Mouse (Mus musculus): ENCODE results near the gene Birc7. TPM values are rescaled to one million over a fixed set of nuclear protein-coding genes. Genes with fewer than 3 reads are reported as not detected.

Gene Birc7
- total RNA-seq, 2 experiments from 2014 or later = not detected

DNA sequence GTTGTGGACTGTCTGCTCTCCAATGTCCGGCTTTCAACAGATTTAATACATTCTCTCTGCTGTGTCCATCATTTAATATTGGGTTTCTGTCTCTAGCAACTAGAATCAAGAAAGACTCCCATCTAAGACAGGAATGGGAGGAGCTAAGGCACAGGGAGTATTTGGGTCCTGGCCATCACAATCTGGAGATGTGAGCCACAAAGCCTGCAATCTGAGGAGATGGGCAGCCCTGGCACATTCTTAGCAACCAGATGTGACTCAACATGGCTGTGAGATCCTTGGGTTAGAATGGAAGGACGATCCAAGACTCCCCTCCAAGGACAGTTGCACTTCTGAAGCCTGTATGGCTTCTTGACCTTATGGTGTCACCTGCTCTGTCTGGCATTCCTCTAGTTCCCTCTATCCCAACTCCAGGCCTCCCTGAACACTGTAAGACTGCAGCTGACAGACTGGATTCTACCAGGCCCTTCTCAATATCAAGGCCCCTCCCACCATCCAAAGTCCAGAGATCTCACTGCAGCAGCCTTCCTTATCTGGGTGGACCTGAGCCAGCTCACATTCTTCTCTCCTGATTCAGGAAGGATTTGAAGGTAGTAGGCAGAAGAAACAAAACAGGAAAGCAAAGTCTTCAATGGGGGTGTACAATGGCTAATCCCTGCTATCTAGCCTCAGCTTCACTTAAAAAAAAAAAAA is 33.9 kb downstream of the Birc7 start:
- no peak for ATAC-seq (replicated peaks; ENCODE audit: low FRiP score, poor library complexity, severe bottlenecking)

DNA sequence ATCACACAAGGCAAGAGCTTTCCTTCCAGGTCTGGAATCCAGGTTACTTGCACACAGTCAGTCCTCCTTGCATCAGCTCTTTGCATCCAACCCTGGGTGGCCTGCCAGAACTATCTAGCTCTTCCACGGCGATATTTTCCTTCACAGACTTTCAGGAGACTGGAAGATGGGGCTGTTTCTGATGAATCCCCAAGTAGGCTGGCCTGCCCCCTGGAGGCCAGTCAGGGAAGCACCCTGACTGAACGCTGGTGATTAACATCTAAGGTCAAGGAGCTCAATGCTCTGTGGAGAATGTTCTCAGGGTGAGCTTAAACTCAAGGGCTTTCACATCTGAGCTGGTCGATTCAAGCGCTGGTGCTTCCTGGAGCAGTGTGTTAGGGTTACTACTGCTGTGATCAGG is 35.1 kb downstream of the Birc7 start:
- ATAC-seq (replicated peaks; ENCODE audit: low FRiP score, poor library complexity, severe bottlenecking) = peak; percentile 63

GRCm38 (mm10) chr2:180966092-180966882 is 37.5 kb downstream of the Birc7 start:
- no peak for ATAC-seq (replicated peaks; ENCODE audit: low FRiP score, poor library complexity, severe bottlenecking)

DNA sequence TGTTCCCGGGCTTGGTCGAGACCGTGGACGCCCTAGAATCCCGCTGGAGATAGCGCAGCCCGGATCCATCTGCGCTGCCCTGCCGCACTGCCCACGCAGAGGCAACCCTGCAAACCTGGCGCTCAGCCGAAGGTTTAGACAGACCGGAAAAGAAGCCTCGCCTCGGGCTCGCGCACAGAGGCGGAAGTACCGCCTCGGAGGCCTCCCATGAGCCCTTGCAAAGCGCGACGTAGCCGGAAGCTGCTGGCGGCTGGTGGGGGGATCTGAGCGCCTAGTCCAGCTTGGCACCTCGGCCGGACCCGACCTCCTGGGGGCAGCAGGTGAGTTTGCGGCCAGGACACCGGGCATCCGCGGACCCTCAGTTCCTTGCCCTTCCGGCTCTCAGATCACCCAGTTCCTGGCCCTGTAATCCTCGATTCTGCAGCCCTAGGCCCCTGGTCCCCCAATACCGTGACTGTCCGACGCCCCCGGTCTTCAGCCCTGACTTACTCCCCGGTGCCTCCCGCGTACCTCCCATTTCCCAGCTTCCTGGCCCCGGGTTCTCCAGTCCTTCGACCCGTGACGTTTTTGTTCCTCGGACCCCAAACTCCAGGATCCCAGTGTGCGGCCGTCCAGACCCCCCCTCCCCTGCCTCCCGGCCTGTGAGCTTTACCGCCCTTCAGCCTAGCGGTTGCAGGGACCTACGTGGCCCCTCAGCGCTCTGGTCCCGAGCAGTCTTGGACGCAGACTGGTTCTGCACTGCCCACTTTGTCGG is 38.4 kb downstream of the Birc7 start, which contains the start of gene Arfgap1:
Gene Arfgap1, plus strand, starts transcription at position 216 of the 754 bp plus-strand sequence.
- peak; percentile 94 for ATAC-seq (replicated peaks; ENCODE audit: low FRiP score, poor library complexity, severe bottlenecking)

DNA sequence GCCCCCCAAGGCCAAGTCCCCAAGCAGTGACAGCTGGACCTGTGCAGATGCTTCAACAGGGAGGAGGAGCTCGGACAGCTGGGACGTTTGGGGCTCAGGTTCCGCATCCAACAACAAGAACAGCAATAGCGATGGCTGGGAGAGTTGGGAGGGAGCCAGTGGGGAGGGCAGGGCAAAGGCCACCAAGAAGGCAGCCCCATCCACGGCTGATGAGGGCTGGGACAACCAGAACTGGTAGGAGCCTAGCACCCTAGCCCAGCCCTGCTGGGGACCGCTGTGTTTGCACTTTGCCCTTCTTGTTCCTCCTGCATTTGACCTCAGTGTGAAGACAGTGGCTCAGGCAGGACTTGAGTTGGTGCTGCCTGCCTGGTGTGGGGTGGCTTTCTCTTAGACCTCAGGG is 52.3 kb downstream of the Birc7 start:
- ATAC-seq (replicated peaks; ENCODE audit: low FRiP score, poor library complexity, severe bottlenecking) = no peak

Other genes starting within 250 kb of the Birc7 start
- gene Dido1, start 219.0 kb upstream of the Birc7 start, total RNA-seq (2015; ENCODE audit: low replicate concordance) = 25.2 and 25.3 TPM in 2 replicates
- gene Dido1, start 219.0 kb upstream of the Birc7 start, total RNA-seq (2017; ENCODE audit: low replicate concordance) = 45.2 and 57.2 TPM in 2 replicates
- 49.8 and 77.7 TPM in 2 replicates for gene Gid8, start 218.9 kb upstream of the Birc7 start, total RNA-seq (2015; ENCODE audit: low replicate concordance)
- 113 and 114 TPM in 2 replicates for gene Gid8, start 218.9 kb upstream of the Birc7 start, total RNA-seq (2017; ENCODE audit: low replicate concordance)
- 10.6 and 16.1 TPM in 2 replicates for gene Slc17a9, start 203.8 kb upstream of the Birc7 start, total RNA-seq (2015; ENCODE audit: low replicate concordance)
- gene Slc17a9, start 203.8 kb upstream of the Birc7 start, total RNA-seq (2017; ENCODE audit: low replicate concordance) = 1.5 and 3.1 TPM in 2 replicates
- not detected in 2 replicates for gene Bhlhe23, start 152.1 kb upstream of the Birc7 start, total RNA-seq (2015; ENCODE audit: low replicate concordance)
- not detected in 2 replicates for gene Bhlhe23, start 152.1 kb upstream of the Birc7 start, total RNA-seq (2017; ENCODE audit: low replicate concordance)
- gene Ythdf1, start 8.1 kb upstream of the Birc7 start, total RNA-seq (2015; ENCODE audit: low replicate concordance) = 15.0 and 17.3 TPM in 2 replicates
- gene Ythdf1, start 8.1 kb upstream of the Birc7 start, total RNA-seq (2017; ENCODE audit: low replicate concordance) = 7.0 and 11.8 TPM in 2 replicates
- not detected in 2 replicates for gene Nkain4, start 25.7 kb downstream of the Birc7 start, total RNA-seq (2015; ENCODE audit: low replicate concordance)
- gene Nkain4, start 25.7 kb downstream of the Birc7 start, total RNA-seq (2017; ENCODE audit: low replicate concordance) = not detected in 2 replicates
- 11.9 and 12.5 TPM in 2 replicates for gene Arfgap1, start 38.2 kb downstream of the Birc7 start, total RNA-seq (2015; ENCODE audit: low replicate concordance)
- 11.2 and 21.0 TPM in 2 replicates for gene Arfgap1, start 38.2 kb downstream of the Birc7 start, total RNA-seq (2017; ENCODE audit: low replicate concordance)
- 1.7 TPM in 1 of 2 replicates, not detected in the other for gene Col20a1, start 57.5 kb downstream of the Birc7 start, total RNA-seq (2015; ENCODE audit: low replicate concordance)
- gene Col20a1, start 57.5 kb downstream of the Birc7 start, total RNA-seq (2017; ENCODE audit: low replicate concordance) = 0.26 and 0.42 TPM in 2 replicates
- gene Chrna4, start 114.5 kb downstream of the Birc7 start, total RNA-seq (2015; ENCODE audit: low replicate concordance) = not detected in 2 replicates
- not detected in 2 replicates for gene Chrna4, start 114.5 kb downstream of the Birc7 start, total RNA-seq (2017; ENCODE audit: low replicate concordance)
- not detected in 2 replicates for gene Kcnq2, start 206.3 kb downstream of the Birc7 start, total RNA-seq (2015; ENCODE audit: low replicate concordance)
- gene Kcnq2, start 206.3 kb downstream of the Birc7 start, total RNA-seq (2017; ENCODE audit: low replicate concordance) = not detected in 2 replicates
- not detected in 2 replicates for gene Eef1a2, start 228.0 kb downstream of the Birc7 start, total RNA-seq (2015; ENCODE audit: low replicate concordance)
- gene Eef1a2, start 228.0 kb downstream of the Birc7 start, total RNA-seq (2017; ENCODE audit: low replicate concordance) = not detected in 2 replicates

Measured in erythroblast, adult 5-6 weeks (primary cell).